Mouse (Mus musculus) left cerebral cortex, adult 2 months (tissue): ENCODE data around the gene Plpp7. TPM values are rescaled to one million over a fixed set of nuclear protein-coding genes. Genes with fewer than 3 reads are reported as not detected.

Experiments used
- DNase-seq, 2 experiments: peaks; one replicate each; pipeline ENCODE4 v3.0.0; 2021 to 2022; ENCODE audit warnings: low spot score in 2 of 2, mixed read lengths in 1 of 2; ENCODE audit errors: extremely low spot score in 1 of 2
- H3K27ac ChIP-seq: fragments of 200-600 bp; 2 replicates; pipeline ENCODE4 v1.8.1; 2022
- H3K4me3 ChIP-seq: fragments of 200-600 bp; 2 replicates; pipeline ENCODE4 v1.8.1; 2022
- CTCF ChIP-seq: fragments of 200-600 bp; IDR thresholded peaks from 2 replicates; pipeline ENCODE4 v1.8.1; 2022; ENCODE audit warnings: antibody characterized with exemption, mild to moderate bottlenecking, moderate library complexity
- intact Hi-C: fragments of 180-260 bp; cut with DNase I; formaldehyde crosslinking; loops from one replicate; pipeline ENCODE4 v1.15.1; 2025
- total RNA-seq, 2 experiments: library from RNA; stranded (reverse); gene quantifications; 2 replicates each; pipeline ENCODE4 v1.2.3; 2021

Gene Plpp7
- total RNA-seq, 2 experiments from 2014 or later, result 26.8 to 29.3 TPM

DNA sequence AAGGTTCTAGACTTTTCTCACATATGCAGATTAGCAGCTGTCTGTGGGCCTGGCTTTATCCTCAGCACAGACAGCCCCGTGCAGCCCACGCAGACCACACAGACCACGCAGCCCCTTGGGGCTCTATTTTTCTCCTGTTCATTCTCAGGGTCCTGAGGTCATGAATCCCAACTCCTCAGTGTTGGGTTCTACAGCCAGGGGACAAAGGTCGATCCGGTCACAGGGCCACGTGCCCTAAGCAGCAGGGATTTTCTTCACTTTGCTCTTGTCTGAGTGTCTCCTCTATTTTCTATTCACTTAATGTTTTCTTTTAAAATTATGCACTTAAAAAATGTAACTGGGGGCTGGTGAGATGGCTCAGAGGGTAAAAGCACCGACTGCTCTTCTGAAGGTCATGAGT lies 20.0 kb upstream of the Plpp7 start:
- Histone ChIP-seq H3K4me3 (no peak overlapping the region), H3K27ac (no peak overlapping the region)
- no peak for DNase-seq
- no peak for TF ChIP-seq CTCF
- intact Hi-C loops, result no loop called here

DNA sequence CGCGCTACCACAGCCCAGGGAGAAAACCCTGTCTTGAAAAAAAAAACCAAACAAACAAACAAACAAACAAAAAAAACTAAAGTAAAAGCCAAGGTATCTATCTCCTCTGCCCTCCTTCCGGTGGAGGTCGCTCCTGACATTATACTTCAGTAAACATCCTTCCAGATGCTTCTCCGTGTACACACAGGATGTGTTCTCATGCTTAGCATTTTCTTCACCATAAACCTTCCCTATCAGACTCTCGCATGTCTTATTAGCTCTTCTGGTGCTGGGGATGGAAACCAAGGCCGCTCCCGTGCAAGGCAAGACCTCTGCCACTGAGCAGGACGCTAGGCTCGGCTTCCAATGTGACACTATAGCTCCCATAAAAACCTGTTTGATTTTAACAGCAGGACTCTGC lies 17.6 kb upstream of the Plpp7 start:
- Histone ChIP-seq H3K27ac (no peak overlapping the region), H3K4me3 (no peak overlapping the region)
- intact Hi-C loops, result no loop called here
- no peak for DNase-seq
- TF ChIP-seq CTCF, result no peak

DNA sequence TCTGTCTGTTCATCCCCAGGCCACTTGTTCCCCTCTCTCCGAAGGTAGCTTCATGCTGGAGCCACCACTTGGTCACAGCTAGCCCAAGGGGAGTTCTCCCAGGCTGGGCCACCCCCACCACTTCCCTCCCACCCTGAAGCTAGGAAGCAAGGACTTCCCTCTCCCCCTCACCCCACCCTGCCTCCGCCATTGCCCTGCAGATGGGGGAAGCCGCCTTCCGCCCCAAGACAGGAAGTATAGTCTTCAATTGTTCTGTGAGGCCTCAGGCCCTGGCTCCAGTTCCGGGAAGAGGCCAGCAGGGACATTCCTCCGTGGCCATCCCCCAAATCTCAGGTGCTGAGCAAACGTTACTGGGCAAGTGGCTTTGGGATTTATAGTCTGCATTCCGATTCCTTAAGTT lies 16.8 kb upstream of the Plpp7 start:
- H3K27ac ChIP-seq, result no peak overlapping the region
- TF ChIP-seq CTCF, result no peak
- DNase-seq, result no peak
- H3K4me3 ChIP-seq, result no peak overlapping the region
- intact Hi-C loops, result no loop called here

DNA sequence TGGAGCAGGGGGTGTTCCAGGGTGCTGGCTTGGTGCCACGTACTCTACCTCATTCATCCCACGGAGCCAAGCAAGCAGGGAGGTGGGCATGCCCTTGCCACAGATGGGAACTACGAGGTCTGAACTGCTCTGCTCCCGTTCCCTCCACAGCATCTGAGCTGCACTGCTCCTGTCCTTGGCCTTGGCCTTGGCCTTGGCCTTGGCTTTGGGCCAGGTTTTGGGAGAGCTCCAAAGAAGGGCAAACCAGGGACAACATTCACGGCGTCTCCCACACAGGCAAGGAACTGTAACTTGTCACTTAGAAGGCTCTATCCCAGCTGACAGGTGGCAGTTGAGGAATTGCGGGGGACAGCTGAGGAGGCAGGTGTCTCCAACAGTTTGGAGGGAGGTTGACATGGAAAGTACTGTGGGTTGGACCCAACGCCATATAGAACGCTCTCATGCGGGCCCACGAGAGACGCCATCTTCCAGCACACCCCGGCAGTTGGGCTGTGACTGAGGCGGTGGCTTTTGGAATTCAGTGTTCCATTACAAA lies 16.1 kb upstream of the Plpp7 start:
- intact Hi-C loops, result no loop called here
- no peak overlapping the region for H3K4me3 ChIP-seq

DNA sequence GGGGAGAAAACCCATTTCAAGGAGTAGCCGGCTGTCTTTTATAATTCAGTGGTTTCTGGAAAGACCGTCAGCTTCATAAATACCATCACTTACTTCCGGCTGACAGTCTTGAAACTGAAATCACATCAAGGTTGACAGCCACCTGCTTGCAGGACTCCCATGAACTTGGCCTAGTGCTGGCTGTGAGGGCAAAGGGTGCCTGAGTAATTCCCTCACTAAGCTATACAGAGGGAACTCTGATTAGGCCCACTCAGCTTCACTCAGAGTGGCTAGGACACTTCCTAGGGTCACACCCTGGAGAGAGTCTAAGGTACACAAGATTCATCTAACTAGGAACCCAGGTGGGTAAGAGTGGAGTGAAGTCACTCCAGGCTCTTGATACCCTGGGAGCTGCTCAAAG lies 14.6 kb upstream of the Plpp7 start:
- Histone ChIP-seq H3K4me3 (no peak overlapping the region), H3K27ac (no peak overlapping the region)
- intact Hi-C loops, result loop anchor here (5.0 kb wide), 1 partner anchor 52 kb away; no protein-coding TSS in a partner anchor
- no peak for TF ChIP-seq CTCF
- no peak for DNase-seq

More for the DNA sequence above, 16.1 kb upstream of the Plpp7 start:
- H3K27ac ChIP-seq, result no peak overlapping the region
- no peak for DNase-seq
- no peak for TF ChIP-seq CTCF

DNA sequence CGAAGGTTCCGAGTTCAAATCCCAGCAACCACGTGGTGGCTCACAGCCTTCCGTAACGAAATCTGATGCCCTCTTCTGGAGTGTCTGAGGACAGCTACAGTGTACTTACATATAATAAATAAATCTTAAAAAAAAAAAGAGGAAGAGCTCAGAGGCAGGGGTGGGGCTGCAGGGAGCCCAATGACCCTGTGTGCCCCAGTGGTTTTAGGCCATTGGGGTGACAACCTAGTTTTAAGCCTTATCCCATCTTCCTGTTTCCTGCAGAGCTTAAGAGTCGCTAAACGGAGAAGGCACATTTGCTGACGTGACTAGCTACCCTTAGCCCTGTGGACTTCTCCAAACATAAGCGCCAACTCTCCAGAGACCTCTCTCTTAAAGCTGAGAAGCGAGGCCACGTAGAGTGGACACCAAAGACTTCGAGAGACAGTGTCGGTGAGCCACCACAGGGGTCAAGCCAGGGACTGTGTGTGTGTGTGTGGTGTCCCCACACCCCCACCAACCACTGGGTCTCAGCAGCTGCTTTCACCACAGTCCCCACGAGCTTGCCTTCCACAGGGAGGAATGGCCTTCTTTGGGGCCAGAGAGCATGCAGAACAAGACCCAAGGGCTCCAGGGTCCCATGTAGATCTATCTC lies 13.9 kb upstream of the Plpp7 start:
- no peak for DNase-seq
- TF ChIP-seq CTCF, result no peak
- H3K27ac ChIP-seq, result no peak overlapping the region
- intact Hi-C loops, result loop anchor here (5.0 kb wide), 1 partner anchor 51 kb away; no protein-coding TSS in a partner anchor
- H3K4me3 ChIP-seq, result peak overlapping the region; percentile 65

DNA sequence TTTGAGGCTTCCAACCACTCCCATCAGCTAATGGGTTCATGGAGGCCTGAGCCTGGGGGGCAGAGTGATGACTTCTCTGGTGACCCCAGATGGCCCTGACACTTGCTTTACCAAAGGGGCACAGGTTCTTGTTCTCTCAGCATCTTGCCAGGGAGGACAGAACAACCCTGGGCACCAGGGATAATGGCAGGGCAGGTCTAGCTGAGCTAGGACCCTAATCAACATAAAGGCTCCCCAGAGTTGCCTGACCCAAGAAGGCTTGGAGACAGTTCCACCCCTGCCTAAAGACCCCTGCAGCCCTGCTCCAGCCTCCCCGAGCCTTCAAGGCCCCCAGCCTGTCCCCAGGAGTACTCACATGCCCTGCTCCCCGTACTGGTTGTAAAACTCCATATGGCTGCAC lies 13.1 kb upstream of the Plpp7 start:
- TF ChIP-seq CTCF, result no peak
- no peak overlapping the region for H3K27ac ChIP-seq
- H3K4me3 ChIP-seq, result peak overlapping the region; percentile 65
- DNase-seq, result no peak
- intact Hi-C loops, result loop anchor here (5.0 kb wide), 1 partner anchor 50 kb away; no protein-coding TSS in a partner anchor

DNA sequence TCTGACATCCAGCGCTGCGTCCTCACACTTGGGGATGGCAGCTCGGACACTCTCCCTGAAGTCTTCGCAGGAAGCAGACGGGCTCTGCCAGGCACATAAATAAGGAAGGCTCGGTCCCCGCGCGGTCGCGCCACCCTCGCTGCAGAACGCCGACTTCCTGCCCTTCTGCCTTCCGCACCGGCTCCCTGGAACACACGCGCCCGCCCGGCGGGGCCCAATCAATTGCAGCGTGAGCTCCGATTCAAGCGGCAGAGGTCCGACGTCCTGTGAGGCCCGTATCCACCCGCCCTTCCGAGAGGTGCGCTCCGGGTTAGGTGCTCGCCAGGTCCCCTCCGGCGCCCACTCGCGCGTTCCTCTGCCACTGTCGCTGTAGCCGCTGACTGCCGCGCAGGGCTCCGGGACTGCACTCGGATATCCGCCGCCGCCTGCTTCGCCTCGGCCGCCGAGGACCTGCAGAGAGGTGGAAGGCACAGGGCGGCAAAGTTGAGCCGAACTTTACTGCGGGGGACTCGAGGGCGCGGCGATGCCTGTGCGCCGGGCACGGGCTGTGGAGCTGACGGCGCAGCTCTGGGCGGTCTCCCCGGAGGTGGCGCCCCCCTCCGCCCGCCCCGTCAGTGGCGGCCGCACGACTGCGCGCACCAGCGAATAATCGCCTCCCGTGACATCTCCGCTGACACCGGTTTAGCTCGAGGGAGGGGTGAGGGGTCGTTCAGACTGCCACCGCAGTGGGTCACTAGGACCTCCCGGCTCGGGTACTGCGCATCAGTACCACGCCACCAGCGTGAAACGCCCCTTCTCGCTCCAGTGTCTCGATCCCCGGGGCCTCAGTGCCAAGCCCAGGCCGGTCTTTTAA lies 11.9 kb upstream of the Plpp7 start:
- peak overlapping the region; percentile 87 for H3K27ac ChIP-seq
- intact Hi-C loops, result loop anchor here (5.0 kb wide), 1 partner anchor 49 kb away; no protein-coding TSS in a partner anchor
- TF ChIP-seq CTCF, result peak; percentile 23
- H3K4me3 ChIP-seq, result peak overlapping the region; percentile 65
- peak; percentile 37 to 53 for DNase-seq

DNA sequence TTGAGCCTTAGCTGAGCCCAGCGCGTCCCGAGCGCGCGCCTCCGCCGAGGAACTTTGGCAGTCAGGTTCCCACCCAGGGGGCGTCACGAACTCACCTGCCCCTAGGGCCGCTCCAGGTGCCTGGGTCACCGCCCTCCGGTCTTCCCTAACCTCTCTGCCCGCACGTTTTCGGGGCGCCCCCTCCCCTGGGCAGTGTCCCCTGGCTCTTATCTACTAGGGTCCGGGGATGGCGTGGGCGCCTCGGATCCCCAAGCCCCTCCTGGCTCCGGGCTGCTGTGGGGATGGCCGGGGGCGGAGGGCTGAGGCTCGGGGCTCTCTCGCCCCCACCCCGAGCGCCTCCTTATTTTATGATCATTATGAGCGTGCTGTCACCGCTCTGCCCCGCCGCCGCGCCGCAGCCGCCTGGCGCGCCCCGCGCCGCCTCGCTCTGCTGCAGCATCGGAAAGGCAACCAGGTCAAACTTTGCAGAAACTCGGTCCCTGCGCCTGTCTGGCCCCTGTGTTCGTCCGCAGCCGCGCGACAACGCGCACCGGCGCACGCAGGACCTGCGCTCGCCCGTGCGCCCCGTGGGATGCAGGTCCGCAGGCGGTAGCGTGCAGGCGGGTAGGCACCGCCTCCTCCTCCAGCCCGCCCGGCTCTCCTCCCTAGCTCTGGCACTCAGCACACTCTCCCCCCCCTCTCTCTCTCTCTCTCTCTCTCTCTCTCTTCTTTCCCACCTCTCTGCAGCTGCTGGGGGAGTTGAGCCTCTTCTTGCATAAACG lies 11.0 kb upstream of the Plpp7 start, which contains the start of gene Fam78a:
TSS of gene Fam78a (minus strand) at position 747 of the 761 bp plus-strand sequence.
- Histone ChIP-seq H3K27ac (peak within 1 kb of the TSS; percentile 87), H3K4me3 (peak within 1 kb of the TSS; percentile 65)
- TF ChIP-seq CTCF, result no peak
- DNase-seq, result peak; percentile 52 to 57
- intact Hi-C loops, result loop anchor here (5.0 kb wide), 1 partner anchor 48 kb away; no protein-coding TSS in a partner anchor

DNA sequence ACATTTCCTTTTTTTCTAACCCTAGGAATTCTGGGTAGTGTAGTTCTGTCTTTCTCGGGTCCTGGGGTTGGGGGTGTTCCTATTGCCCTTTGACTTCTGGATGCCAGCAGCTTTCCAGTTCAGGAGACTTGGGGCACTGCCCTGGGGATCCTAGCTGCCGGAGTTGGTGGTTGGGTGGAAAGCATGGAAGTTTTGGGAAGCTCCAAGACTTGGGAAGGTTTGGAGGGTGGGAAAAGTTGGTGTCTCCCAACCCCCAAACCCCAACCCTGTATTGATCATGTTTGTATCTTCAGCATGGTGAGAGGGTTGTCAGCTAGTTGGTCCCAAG lies 10.5 kb upstream of the Plpp7 start:
- H3K4me3 ChIP-seq, result peak overlapping the region; percentile 65
- no peak overlapping the region for H3K27ac ChIP-seq
- no peak for TF ChIP-seq CTCF
- no peak for DNase-seq
- intact Hi-C loops, result loop anchor here (5.0 kb wide), 1 partner anchor 47 kb away; no protein-coding TSS in a partner anchor

DNA sequence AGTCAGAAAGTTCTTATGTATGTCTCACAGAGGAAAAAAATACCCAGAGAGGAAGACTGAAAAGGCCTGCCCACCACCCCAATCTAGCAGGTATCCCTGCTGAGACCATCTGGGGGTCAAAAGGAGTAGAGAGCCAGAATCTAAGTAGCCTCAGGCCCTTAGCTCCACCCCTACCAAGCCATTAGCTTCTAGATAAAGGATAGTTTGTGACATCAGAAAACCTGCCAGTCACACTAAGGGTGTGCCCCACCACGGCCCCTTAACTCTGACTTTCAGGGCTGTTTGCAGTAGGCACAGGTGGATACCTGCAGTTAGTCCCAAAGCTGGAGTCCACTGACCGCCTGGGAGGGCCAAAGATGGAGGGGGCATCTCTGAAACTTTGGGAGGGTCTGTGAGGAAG lies 10.1 kb upstream of the Plpp7 start:
- Histone ChIP-seq H3K27ac (no peak overlapping the region), H3K4me3 (no peak overlapping the region)
- intact Hi-C loops, result no loop called here
- TF ChIP-seq CTCF, result no peak
- DNase-seq, result no peak
